Mouse (Mus musculus) hindbrain, embryonic 16.5 days (tissue): Measurements from ENCODE around the gene Pole4. TPM values are rescaled to one million over a fixed set of nuclear protein-coding genes. Genes with fewer than 3 reads are reported as not detected.

Experiments used
- ATAC-seq: fragments of 200-750 bp; cut with Nextera tagmentation; 2 replicates; pipeline ENCODE4 v1.8.0; 2017; ENCODE audit warnings: moderate TSS enrichment, moderate library complexity
- H3K27ac ChIP-seq: fragments of 300-500 bp; sonication (generic); 2 replicates; pipeline ENCODE4 v1.5.1; 2014; ENCODE audit warnings: low read depth, mild to moderate bottlenecking, control low read depth, low read length, moderate library complexity
- H3K27me3 ChIP-seq: fragments of 300-500 bp; sonication (generic); replicated peaks from 2 replicates; pipeline ENCODE4 v1.6.1; 2014; ENCODE audit warnings: low read length; ENCODE audit not compliant: control insufficient read depth, insufficient read depth
- H3K36me3 ChIP-seq: fragments of 300-500 bp; sonication (generic); 2 replicates; pipeline ENCODE4 v1.6.1; 2014; ENCODE audit warnings: mild to moderate bottlenecking, low read length, moderate library complexity, mixed read lengths; ENCODE audit not compliant: control insufficient read depth, insufficient read depth
- H3K4me1 ChIP-seq: fragments of 300-500 bp; sonication (generic); 2 replicates; pipeline ENCODE4 v1.6.1; 2014; ENCODE audit warnings: low read depth, low read length; ENCODE audit not compliant: control insufficient read depth, insufficient read depth
- H3K4me2 ChIP-seq: fragments of 300-500 bp; sonication (generic); 2 replicates; pipeline ENCODE4 v1.6.1; 2014; ENCODE audit warnings: mild to moderate bottlenecking, low read length, control low read depth, moderate library complexity
- H3K4me3 ChIP-seq: fragments of 300-500 bp; sonication (generic); 2 replicates; pipeline ENCODE4 v1.5.1; 2014; ENCODE audit warnings: mild to moderate bottlenecking, low read length, control low read depth, moderate library complexity
- H3K9ac ChIP-seq: fragments of 300-500 bp; sonication (generic); 2 replicates; pipeline ENCODE4 v1.6.1; 2014; ENCODE audit warnings: low read depth, mild to moderate bottlenecking, control low read depth, low read length, moderate library complexity
- H3K9me3 ChIP-seq: fragments of 300-500 bp; sonication (generic); 2 replicates; pipeline ENCODE4 v1.6.1; 2014; ENCODE audit warnings: mild to moderate bottlenecking, low read length, moderate library complexity; ENCODE audit not compliant: control insufficient read depth
- WGBS: fragments of 180-500 bp; shearing (Covaris S2); extraction: QIAGEN DNeasy Blood & Tissue Kit; methylation state at CpG from one replicate; pipeline ENCODE4 v1.1.7; 2014; 5-methylcytosine and 5-hydroxymethylcytosine counted together
- polyA plus RNA-seq: library from polyadenylated mRNA; unstranded; fragments of >200 nt; fragmentation: Nextera tagmentation; extraction: Ambion mirVana; gene quantifications from 2 replicates; pipeline ENCODE4 v1.2.1, GENCODE M21; 2015

Pole4 gene
- polyA plus RNA-seq, 1 experiment from 2014 or later = 141 TPM

GRCm38 (mm10) chr6:82575445-82575844 is 129.7 kb downstream of the Pole4 start:
- H3K4me3 ChIP-seq = no peak overlapping the region
- ATAC-seq = no peak
- 88% methylated on average over 5 of the region's 5 CpGs for WGBS
- no peak overlapping the region for H3K9ac ChIP-seq
- no peak overlapping the region for H3K4me2 ChIP-seq
- no peak overlapping the region for H3K27ac ChIP-seq
- no peaks in the 10 kb centered on the region for H3K9me3 ChIP-seq
- no peaks in the 10 kb centered on the region for H3K27me3 ChIP-seq
- H3K4me1 ChIP-seq = no peaks in the 10 kb centered on the region
- H3K36me3 ChIP-seq = no peaks in the 10 kb centered on the region

Other genes starting within 250 kb of the Pole4 start
- 3.4 and 4.4 TPM in 2 replicates for gene Hk2, start 69.1 kb upstream of the Pole4 start, polyA plus RNA-seq
- 21.9 and 24.8 TPM in 2 replicates for gene Sema4f, start 234.4 kb upstream of the Pole4 start, polyA plus RNA-seq
- gene M1ap, start 241.5 kb upstream of the Pole4 start, polyA plus RNA-seq = 0.41 TPM in 1 of 2 replicates, not detected in the other